Mouse (Mus musculus) gastrocnemius, adult 2 months (tissue): ENCODE results near the gene Igf2bp2. TPM values are rescaled to one million over a fixed set of nuclear protein-coding genes. Genes with fewer than 3 reads are reported as not detected.

ENCODE experiments used
- DNase-seq: peaks from one replicate; pipeline ENCODE4 v3.0.0; 2022
- H3K27ac ChIP-seq: fragments of 200-600 bp; 2 replicates; pipeline ENCODE4 v1.8.1; 2022; ENCODE audit warnings: mild to moderate bottlenecking
- H3K4me3 ChIP-seq: fragments of 200-600 bp; 2 replicates; pipeline ENCODE4 v1.8.1; 2022; ENCODE audit warnings: mild to moderate bottlenecking, moderate library complexity
- CTCF ChIP-seq: fragments of 200-600 bp; IDR thresholded peaks from 2 replicates; pipeline ENCODE4 v1.8.1; 2022; ENCODE audit warnings: antibody characterized with exemption, mild to moderate bottlenecking, moderate library complexity
- intact Hi-C: fragments of 180-260 bp; cut with DNase I; formaldehyde crosslinking; loops from one replicate; pipeline ENCODE4 v1.15.1; 2025
- total RNA-seq, 2 experiments: library from RNA; stranded (reverse); gene quantifications; 2 replicates each; pipeline ENCODE4 v1.2.3; 2021

The Igf2bp2 gene
- total RNA-seq, 2 experiments from 2014 or later = 1.3 to 5.2 TPM

- H3K27ac ChIP-seq = 0 out of 2 replicates have a peak overlapping the region, but pooled peaks have one; percentile 5
- TF ChIP-seq CTCF = no peak
- no peak for DNase-seq
Measured at GRCm38 (mm10) chr16:22075829-22076619, 87.1 kb downstream of the Igf2bp2 start.

GRCm38 (mm10) chr16:22075067-22075466 is 88.0 kb downstream of the Igf2bp2 start:
- Histone ChIP-seq H3K27ac (no peak overlapping the region), H3K4me3 (no peak overlapping the region)
- DNase-seq = no peak
- no peak for TF ChIP-seq CTCF
- intact Hi-C loops = no loop called here

More at GRCm38 (mm10) chr16:22075829-22076619, 87.1 kb downstream of the Igf2bp2 start:
- H3K4me3 ChIP-seq = no peak overlapping the region
- intact Hi-C loops = no loop called here

DNA sequence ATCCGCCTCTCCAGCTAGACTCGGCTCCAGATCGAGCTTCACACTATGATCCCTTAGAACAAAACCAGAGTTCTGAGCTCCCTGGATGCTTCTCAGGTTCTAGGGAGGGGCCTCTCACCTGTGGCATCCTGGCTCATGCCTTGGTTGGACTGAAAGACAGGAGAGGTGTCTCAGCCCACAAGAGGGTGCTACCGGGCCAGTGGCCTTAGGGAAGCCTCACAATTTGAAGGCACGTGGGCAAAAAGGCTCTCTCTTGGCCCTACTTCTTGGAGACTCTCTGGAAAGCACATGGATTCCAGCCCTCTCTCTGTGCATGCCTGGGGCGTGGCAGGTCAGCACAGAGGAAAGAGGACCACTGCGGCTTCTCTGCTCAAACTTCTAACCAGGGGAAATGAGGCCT is 91.7 kb downstream of the Igf2bp2 start:
- H3K27ac ChIP-seq = no peak overlapping the region
- DNase-seq = no peak
- TF ChIP-seq CTCF = peak; percentile 29
- no peak overlapping the region for H3K4me3 ChIP-seq
- intact Hi-C loops = no loop called here

- DNase-seq = peak; percentile 49
- peak overlapping the region; percentile 56; the same call in 1 of the 2 replicates for H3K27ac ChIP-seq
- no peak for TF ChIP-seq CTCF
- intact Hi-C loops = no loop called here
- no peak overlapping the region for H3K4me3 ChIP-seq
Measured at GRCm38 (mm10) chr16:22067406-22067805, 95.7 kb downstream of the Igf2bp2 start.

GRCm38 (mm10) chr16:22065536-22065935 is 97.6 kb downstream of the Igf2bp2 start:
- Histone ChIP-seq H3K27ac (no peak overlapping the region), H3K4me3 (no peak overlapping the region)
- no peak for DNase-seq
- intact Hi-C loops = no loop called here
- no peak for TF ChIP-seq CTCF

GRCm38 (mm10) chr16:22062284-22062683 is 100.8 kb downstream of the Igf2bp2 start:
- no peak for DNase-seq
- Histone ChIP-seq H3K27ac (no peak overlapping the region), H3K4me3 (no peak overlapping the region)
- TF ChIP-seq CTCF = no peak
- intact Hi-C loops = no loop called here

GRCm38 (mm10) chr16:22061555-22062160 is 101.4 kb downstream of the Igf2bp2 start:
- no peak for TF ChIP-seq CTCF
- DNase-seq = no peak
- Histone ChIP-seq H3K4me3 (no peak overlapping the region), H3K27ac (no peak overlapping the region)
- intact Hi-C loops = no loop called here

DNA sequence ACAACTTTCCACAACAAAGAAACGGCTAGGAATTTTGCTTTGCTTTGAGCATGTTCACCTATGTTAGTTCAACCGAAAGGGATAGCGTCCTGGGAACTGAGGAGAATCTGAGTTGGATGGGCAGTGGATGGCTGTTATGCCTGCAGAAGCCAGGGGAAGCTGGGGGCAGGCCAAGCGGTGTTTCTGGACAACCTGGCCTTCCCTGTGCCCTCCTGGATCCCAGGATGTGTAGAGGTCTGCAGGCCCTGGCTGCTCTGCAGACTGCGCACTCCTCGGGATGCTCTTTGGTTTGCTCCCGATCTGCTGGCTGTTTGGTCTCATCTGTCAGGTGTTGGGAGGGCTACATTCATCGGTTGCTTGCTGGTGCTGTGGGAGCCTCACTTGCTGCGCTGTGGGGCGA is 102.7 kb downstream of the Igf2bp2 start:
- Histone ChIP-seq H3K27ac (no peak overlapping the region), H3K4me3 (no peak overlapping the region)
- DNase-seq = no peak
- intact Hi-C loops = no loop called here
- no peak for TF ChIP-seq CTCF

- TF ChIP-seq CTCF = no peak
- intact Hi-C loops = no loop called here
- DNase-seq = no peak
- H3K4me3 ChIP-seq = no peak overlapping the region
- no peak overlapping the region for H3K27ac ChIP-seq
Measured at GRCm38 (mm10) chr16:22058871-22059270, 104.2 kb downstream of the Igf2bp2 start.

- Histone ChIP-seq H3K4me3 (no peak overlapping the region), H3K27ac (no peak overlapping the region)
- intact Hi-C loops = no loop called here
- no peak for DNase-seq
- TF ChIP-seq CTCF = no peak
Measured at GRCm38 (mm10) chr16:22057498-22057897, 105.6 kb downstream of the Igf2bp2 start.

- intact Hi-C loops = no loop called here
- no peak overlapping the region for H3K27ac ChIP-seq
- no peak overlapping the region for H3K4me3 ChIP-seq
- DNase-seq = no peak
- TF ChIP-seq CTCF = no peak
Measured at GRCm38 (mm10) chr16:22053411-22053810, 109.7 kb downstream of the Igf2bp2 start.

DNA sequence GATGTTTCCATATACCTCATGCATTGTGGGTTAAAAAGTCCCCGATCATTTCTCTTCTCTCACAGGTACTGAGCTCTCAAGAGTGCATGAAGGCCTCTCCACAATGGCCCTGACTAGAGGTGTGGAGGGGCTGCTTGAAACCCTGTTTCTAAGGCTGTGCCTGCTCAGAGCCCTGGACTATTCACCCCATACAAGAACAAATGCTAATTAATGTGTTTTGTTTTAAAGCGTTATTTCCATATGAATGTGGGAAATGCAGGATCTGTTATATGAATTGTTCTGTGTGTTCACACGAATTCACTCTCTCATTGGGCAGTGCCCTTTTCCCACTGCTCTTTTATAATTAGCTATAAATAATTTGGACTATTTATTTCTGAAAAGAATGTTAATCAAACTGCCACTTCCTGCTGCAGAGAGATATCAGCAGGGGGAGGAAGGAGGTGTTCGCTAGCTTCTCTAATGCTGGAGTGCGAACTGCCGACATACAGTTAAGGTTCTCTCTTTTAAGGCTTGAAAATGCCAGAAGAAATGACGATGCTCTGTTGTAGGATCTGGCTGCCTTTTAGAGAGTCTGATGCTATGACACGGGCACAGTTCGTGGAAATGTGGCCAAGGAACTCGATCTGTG is 116.2 kb downstream of the Igf2bp2 start:
- Histone ChIP-seq H3K27ac (no peak overlapping the region), H3K4me3 (no peak overlapping the region)
- intact Hi-C loops = no loop called here
- DNase-seq = no peak
- no peak for TF ChIP-seq CTCF

DNA sequence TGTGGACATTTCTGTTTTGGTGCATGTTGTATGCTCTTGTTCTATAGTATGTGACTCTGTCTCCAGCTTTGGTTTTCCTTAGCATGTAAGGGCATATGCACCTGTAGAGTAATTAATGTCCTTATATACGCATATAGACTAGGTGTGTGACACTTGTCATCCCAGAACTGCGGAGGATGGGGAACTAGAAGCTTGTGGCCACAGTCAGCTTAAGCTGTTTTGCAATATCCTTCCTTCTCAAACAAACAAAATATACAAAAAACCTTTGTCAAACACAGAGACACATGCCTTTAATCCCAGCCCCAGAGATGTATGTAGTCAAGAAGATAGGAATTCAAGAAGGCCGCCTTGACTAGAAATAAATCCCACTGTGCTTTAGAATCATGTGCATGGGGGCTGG is 117.2 kb downstream of the Igf2bp2 start:
- TF ChIP-seq CTCF = no peak
- Histone ChIP-seq H3K4me3 (no peak overlapping the region), H3K27ac (no peak overlapping the region)
- no peak for DNase-seq
- intact Hi-C loops = no loop called here
